Mouse (Mus musculus): Measurements from ENCODE around the gene Kctd20.
"Not testable (repeated sequence)": the region's sequence is repeated elsewhere in the genome, so short reads cannot be mapped to it uniquely, and the experiment has no call there.

The Kctd20 gene

DNA sequence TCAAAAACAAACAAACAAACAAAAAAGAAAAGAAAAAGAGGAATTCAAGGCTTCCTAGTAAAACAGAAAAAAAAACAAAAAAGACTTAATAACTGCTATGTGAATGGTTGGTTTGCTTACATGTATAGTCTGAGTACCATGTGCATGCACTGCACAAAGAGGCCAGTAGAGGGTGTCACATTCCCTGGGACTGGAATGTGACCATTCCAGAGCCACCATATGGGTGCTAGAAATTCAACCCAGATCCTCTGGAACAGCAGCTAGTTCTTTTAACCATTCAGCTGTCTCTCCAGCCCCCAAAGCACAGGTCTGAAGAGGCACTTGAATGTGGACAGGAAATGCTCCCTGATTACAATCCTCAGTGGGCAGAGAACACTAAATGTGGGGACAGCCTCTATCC is 35.1 kb downstream of the Kctd20 start:
- DNase-seq = peak in 1 of 2 experiments; percentile 38

DNA sequence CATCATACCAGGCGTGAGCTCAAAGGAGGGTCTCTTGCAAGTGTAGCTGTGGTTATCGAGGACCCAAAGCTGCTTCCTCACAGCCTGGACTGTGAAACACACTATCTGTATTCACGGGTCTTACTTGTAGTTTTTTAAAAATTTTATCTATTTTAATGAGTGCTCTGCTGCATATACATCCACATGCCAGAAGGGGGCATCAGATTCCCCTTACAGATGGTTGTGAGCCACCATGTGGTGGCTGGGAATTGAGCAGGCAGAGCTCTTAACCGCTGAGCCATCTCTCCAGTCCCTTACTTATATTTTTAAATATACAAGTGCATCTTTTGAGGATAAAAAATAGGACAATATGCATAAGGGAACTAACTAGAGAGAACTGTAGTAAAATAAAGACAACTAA is 36.0 kb downstream of the Kctd20 start:
- peak in 1 of 2 experiments; percentile 37 for DNase-seq

DNA sequence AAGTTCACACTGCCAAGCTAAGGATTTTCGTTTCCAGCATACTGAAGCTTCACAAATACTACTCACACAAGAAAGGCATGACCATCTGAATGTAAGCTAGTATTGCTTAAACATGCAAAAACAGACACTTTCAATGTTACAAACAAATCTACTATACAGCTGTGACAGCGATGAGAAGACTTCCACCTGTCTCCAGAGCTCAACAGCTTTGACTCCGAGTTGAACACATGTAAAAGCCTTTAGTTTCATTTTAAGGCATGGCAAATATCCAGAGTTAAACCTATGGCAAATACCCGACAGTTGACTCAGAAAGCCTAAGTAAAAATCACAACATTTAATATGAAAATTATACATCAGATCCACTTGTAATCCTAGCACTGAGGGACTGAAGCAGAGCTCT is 36.5 kb downstream of the Kctd20 start:
- no peak for DNase-seq

DNA sequence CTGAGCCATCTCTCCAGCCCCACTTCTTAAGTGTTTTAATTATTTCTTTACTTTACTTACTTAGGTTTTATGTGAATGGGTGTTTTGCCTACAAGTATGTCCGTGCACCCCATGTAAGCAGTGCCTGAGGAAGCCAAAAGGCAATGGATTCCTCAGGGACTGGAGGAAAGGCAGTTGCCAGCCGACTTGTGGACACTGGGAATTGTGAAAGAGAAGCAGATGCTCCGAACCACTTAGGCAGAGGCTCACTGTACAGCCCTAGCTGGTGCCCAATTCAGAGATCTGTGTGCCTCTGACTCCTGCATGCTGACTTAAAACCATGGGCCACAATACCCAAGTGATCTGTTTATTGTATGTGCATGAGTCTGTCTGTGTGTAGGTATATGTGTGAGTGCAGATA is 37.2 kb downstream of the Kctd20 start:
- no peak for DNase-seq

DNA sequence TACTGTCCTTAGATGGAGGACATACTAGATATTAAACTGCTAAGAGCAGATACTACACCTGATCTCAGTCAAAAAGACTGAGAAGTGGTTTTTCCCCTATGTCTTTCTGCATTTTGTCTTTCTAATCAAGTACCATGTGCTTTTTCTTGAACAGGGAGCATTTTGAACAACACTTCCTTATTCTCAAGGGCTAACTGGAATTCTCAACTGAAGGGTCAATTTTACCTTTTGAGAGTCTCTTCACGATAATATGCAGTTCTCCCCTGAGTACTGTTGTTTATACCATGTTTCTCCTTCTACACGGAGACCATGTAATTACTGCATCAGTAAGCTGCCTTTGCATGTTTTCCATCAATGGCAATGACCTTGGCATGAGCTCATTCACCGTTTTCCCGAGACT is 38.3 kb downstream of the Kctd20 start:
- no peak for DNase-seq

DNA sequence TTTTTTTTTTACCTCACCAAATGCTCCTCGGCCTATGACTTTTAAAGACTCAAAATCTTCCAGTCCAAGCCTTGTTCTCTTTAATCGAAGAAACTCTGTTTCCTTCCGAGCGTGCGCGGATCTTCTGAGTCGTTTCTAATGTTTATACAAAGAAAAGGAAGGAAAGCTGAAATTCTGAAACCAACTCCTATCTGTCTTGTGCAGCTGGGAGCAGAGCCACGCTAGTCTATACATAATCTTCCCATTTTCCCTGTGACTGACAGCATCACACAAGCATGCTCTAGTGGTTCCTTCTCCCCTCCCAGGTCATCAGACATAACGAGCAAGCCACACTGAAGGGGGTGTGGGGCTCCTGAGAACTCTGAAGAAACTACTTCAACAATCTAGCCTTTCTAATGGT is 39.5 kb downstream of the Kctd20 start:
- DNase-seq = no peak

DNA sequence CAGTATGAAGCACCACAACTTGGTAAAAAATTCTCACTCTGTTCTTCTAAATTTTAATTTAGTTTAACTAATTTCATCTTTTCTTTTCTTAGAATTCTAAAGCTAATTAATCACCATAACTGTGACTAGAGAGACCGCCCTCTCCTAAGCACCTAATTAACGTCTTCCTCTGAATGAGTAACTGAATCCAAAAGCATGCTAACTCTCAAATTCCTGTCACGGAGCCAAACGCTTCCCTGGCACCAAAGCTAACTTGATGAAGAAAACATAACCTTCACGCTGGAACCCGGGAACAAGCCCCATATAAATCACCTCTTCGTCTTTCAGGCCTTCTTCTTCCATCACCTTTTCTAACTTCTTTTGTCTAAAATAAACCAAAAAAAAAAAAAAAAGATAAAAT is 40.4 kb downstream of the Kctd20 start:
- DNase-seq = peak; percentile 71 to 83

DNA sequence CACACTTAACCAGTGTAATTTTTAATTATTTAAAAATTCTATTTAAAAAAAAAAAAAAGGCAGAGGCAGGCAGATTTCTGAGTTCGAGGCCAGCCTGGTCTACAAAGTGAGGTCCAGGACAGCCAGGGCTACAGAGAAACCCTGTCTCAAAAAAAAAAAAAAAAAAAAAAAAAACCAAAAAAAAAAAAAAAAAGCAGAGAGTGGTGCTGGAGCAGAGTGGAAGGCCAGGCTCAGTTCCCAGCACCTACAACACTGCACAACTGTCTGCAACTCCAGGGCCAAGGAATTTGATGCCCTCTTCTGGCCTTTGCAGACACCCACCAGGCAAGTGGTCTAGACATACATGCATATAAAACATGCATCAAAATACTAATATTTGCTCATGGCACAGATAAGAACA is 41.3 kb downstream of the Kctd20 start:
- not testable (repeated sequence) for DNase-seq

DNA sequence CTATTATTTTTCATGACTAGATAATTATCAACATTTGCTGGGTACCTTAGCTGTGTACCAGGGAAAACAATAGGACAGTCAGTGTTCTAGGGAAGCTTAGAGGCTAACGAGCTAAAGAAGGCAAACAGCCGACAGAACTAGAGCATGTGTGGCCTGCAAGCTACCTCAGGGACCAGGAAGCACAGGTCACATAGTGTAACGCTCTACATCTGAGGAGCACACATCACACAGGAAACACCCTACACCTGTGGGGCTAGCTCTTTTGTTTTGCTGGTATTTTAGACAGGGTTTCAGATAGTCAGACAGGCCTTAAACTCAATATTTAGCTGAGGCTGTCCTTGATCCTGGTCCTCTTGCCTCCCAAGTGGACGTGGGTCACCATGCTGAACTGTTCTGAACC is 42.9 kb downstream of the Kctd20 start:
- no peak for DNase-seq

DNA sequence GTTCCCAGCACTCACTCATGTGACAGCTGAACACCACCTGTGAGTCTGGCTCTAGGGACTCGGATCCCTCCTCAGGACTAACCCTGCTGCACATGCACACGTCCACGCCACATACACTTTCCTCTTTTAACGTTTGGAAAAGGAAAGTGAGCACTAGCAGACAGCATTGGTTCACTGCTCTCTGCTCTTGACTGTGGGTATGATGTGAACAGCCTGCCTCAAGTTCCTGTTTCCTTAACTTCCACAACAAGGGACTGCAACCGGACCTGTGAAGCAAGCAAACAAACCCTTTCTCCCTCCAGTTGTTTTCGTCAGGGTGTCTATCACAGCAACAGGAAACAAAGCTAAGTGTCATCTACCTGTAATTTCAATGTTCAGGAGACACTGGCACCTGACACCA is 48.7 kb downstream of the Kctd20 start:
- no peak for DNase-seq

DNA sequence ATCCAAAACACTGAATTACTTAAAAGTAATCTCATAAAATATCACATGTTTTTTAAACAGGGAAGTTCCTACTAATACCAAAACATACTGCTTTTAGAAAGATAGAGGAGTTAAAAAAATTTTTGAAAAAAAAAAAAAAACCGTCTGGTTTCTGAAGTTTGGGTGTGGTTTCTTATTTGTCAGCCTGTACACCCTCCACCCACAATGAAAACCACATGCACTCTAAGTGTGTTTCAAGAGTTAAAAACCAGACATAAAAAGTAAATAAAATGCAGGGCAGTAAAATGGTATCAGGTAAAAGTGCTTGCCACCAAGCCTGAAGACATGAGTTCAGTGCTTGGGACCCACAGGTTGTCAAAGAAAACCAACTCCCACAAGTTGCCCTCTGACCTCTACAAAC is 52.0 kb downstream of the Kctd20 start:
- no peak for DNase-seq

DNA sequence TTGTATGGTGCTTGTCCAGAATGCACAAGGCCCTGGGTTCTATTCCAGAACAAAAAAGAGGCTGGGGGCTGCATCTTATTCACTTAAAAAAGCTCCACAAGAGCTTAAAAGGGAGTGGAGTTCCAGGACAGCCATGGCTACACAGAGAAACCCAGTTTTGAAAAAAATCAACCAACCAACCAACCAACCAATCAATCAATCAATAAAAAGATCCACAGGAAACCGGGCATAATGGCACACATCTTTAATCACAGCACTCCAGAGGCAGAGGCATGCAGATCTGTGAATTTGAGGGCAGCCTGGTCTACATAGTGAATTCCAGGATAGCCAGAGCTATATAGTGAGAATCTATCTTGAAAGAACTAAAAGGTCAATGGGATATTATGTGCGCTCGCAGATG is 53.3 kb downstream of the Kctd20 start:
- DNase-seq = no peak

DNA sequence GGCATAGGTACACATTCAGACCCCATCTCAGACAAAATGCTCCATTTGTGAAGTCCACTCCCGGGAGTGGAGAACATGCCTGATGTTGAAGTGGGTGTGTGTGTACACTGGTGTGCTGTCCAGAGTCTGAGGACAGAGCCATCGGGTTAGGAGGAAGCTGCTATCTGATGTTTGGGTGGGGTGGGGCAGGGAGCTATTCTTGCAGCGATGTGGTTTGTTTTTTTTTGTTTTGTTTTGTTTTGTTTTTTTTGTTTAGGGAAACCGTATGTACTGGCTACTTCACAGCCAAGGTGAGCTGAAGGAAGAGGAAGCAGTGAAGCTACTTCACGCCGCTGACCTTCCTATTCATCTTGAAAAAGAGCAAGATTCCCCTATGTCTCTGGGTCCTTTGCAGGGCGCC is 55.1 kb downstream of the Kctd20 start:
- DNase-seq = no peak

DNA sequence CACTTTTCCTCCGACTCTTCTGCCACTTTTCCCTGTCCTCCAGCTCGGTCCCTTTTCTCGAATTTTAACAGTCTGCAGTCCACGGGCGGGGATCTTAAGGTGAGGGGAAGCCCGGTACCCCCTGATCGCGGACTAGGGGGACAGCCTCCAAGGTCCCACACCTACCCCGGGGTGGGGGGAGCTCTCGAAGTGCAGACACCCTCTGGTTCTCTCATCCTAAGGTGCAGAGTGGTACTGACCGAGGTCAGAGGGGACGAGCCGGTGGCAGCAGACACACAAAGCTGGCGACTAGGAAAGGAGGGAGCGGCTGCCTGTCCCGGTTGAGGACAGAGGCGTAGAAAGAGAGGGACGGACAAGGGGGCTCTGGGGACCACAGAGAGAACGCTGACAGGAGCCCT is 55.5 kb downstream of the Kctd20 start:
- no peak for DNase-seq

DNA sequence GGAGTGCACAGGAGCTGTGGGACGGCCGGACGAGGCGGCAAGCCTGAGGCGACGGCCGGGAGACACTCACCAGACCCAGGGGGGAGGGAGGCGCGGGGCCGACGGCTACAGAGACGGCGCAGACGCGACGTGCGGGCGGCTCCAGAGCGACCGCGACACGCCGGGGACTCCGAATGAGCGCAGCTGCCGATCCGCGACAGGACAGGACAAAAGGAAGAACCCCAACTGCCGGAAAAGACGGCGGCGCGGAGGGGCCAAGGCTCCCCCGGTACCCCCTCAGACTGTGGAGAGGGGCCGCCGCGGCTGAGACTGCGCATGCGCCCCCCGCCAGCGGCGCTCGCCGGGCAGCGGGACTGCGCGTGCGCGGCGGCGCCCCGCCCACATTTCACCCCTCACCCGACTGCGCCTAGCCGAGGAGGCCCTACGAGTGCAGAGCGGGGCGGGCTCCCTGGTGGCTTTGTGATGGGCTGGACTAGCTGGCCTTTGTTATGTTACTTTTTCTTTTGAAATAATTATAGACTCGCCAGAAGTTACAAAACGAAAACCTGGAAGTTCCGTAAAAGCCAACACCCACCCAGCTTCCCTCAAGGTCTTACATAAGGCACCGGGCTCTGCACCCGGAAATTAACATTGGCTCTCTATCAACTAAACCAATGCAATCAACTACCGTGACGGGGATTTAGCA is 56.0 kb downstream of the Kctd20 start, which contains the start of gene Stk38:
Stk38 (minus strand) TSS at position 355 of the 685 bp plus-strand sequence.
- peak; percentile 90 for DNase-seq

DNA sequence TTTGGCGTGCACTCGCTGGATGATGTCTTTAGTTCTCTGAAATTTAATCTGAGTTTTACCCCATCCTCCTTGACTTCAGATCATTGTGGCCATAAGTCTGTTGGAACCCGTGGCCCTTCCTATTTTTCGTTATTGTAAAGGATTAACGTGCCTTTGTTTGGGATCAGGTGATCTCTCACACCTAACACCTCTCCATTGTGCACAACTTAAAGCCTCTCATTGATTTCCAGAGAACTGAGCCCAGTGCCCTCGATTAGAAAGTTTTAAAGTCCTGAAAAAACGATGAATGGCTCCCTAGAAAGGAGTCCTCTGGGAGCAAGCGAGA is 56.5 kb downstream of the Kctd20 start:
- DNase-seq = no peak

DNA sequence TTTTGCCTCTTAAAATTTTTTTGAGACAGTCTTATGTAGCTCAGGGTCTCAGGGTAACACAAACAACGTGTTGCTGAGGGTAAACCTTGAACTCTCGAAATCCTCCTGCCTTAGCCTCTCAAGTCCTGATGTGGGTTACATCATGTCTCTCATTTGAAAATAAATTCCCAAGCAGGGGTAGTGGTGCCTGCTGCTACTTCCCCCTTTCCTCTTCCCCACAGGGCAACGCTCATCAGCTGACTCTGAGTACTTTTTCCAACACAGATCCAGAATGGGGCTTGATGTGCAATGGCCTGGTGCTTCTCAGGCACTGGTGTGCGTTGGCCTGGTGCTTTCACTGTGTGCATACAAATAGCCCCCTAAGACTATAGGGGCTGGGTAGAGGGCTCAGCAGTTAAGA is 57.4 kb downstream of the Kctd20 start:
- no peak for DNase-seq

DNA sequence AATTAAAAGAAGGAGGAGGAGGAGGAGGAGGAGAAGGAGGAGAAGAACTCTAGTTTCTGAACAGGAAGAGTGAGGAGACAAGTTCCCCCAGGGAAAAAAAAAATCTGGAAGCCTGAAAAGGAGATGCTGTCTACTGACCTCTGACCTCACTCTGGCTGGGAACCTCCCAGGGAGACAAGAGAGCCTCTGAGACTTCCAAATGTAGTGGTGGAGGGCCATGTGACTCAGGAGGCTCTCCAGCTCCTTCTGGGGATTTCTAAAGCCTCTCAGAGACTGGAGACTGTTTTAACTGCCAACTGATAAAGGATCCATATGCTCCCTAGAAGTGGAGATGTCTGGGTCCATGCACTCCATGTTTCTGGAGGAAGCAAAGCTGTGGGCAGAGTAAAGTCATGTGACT is 62.5 kb downstream of the Kctd20 start:
- DNase-seq = no peak

DNA sequence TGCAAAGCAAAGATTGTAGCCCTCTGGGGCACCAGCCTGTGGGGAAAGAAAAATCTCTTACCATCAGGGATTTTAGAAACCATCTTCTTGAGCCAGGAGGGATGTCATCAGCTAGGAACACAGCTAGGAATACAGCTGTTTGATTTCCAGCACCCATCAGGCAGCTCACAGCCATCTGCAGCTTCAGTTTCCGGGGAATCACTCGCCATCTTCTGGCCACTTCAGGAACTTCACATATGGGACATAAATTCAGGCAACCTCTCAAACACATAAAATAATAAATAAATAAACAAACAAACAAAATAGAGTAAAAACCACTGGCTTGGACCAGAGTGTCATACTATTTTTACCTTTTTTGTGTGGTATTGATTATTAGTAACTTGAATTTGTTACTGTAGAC is 63.9 kb downstream of the Kctd20 start:
- DNase-seq = peak in 1 of 2 experiments; percentile 63

DNA sequence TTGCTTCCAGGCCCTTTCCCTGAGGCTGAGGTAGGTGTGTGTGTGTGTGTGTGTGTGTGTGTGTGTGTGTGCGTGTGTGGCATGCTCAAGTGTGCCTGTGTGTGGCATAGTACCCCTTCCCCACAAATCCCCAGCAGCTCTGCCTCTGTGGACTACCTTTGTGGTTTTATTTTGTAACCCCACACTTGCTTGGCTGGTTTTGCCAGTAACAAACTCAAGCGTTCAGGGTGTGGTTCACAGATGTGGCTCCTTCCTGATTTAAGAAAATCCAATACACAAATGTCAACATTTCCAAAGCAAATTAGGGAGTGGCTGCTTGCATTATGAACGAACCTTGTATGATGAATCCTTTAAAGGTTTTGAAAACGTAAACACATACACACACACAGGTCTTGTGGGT is 65.0 kb downstream of the Kctd20 start:
- DNase-seq = no peak

DNA sequence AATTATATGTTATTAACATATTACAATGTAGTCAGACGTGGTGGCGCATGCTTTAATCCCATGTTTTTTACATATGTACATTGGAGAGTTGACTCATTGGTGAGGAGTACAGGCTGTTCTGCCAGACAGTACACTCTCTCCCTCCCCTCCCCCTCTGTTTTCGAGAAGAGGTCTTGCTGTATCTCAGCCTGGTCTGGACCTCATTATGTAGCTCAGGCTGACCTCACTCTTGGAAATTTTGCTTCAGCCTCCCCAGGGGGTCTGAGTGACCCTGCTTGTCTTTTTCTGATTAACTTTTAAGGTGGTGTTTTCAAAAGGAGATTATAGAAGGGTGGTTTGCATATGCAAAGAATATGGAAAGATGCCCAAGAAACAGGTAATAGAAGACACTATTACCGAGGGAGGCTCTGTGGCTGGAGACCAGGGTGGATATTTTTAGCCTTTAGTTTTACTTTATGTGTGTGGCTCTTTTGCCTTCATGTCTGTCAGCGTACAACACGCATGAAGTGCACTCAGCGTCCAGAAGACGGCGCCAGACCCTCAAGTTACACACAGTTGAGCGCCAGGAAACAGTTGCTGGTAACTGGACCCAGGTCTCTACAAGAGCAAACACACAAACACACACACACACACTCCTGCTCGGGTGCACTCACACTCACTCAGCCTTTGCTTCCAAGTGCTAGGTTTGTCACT is 66.7 kb downstream of the Kctd20 start:
- no peak for DNase-seq

All from kidney, adult 8-10 months (tissue).